Mouse (Mus musculus): ENCODE results near the gene Cc2d2b. TPM values are rescaled to one million over a fixed set of nuclear protein-coding genes. Genes with fewer than 3 reads are reported as not detected.

The Cc2d2b gene
- polyA plus RNA-seq, 1 experiment from 2014 or later = 0.35 TPM

GRCm38 (mm10) chr19:40736680-40737512 lies 11.7 kb upstream of the Cc2d2b start:
- no peaks in the 10 kb centered on the region for H3K9me3 ChIP-seq (replicated peaks; ENCODE audit: control insufficient read depth, low read length)
- no peaks in the 10 kb centered on the region for H3K36me3 ChIP-seq (ENCODE audit: control insufficient read depth, insufficient read depth, low read length)
- no peaks in the 10 kb centered on the region for H3K27me3 ChIP-seq (ENCODE audit: control insufficient read depth, insufficient read depth, low read length)
- no peak overlapping the region for H3K27ac ChIP-seq (ENCODE audit: low read length)
- no peaks in the 10 kb centered on the region for H3K4me1 ChIP-seq (ENCODE audit: control insufficient read depth, insufficient read depth, low read length)
- H3K4me2 ChIP-seq (ENCODE audit: low read depth, low read length) = peak overlapping the region; percentile 47
- 28% methylated on average over 17 of the region's 17 CpGs for WGBS
- peak overlapping the region; percentile 22 for H3K4me3 ChIP-seq (replicated peaks; ENCODE audit: low read length)
- peak overlapping the region; percentile 63 for H3K9ac ChIP-seq (ENCODE audit: low read length)
- peak; percentile 85; the same call in 1 of the 2 replicates for ATAC-seq (ENCODE audit: insufficient read depth, low FRiP score)

- ATAC-seq (ENCODE audit: insufficient read depth, low FRiP score) = no peak
- peak overlapping the region; percentile 47 for H3K4me2 ChIP-seq (ENCODE audit: low read depth, low read length)
- no peaks in the 10 kb centered on the region for H3K27me3 ChIP-seq (ENCODE audit: control insufficient read depth, insufficient read depth, low read length)
- no peaks in the 10 kb centered on the region for H3K4me1 ChIP-seq (ENCODE audit: control insufficient read depth, insufficient read depth, low read length)
- no peak overlapping the region for H3K27ac ChIP-seq (ENCODE audit: low read length)
- no peak overlapping the region for H3K4me3 ChIP-seq (replicated peaks; ENCODE audit: low read length)
- no peaks in the 10 kb centered on the region for H3K9me3 ChIP-seq (replicated peaks; ENCODE audit: control insufficient read depth, low read length)
- WGBS = 58% methylated on average over 5 of the region's 5 CpGs
- no peaks in the 10 kb centered on the region for H3K36me3 ChIP-seq (ENCODE audit: control insufficient read depth, insufficient read depth, low read length)
- no peak overlapping the region for H3K9ac ChIP-seq (ENCODE audit: low read length)
These were observed 10.9 kb upstream of the Cc2d2b start for GRCm38 (mm10) chr19:40737613-40738012.

- no peaks in the 10 kb centered on the region for H3K27me3 ChIP-seq (ENCODE audit: control insufficient read depth, insufficient read depth, low read length)
- H3K4me1 ChIP-seq (ENCODE audit: control insufficient read depth, insufficient read depth, low read length) = no peaks in the 10 kb centered on the region
- H3K9ac ChIP-seq (ENCODE audit: low read length) = no peak overlapping the region
- ATAC-seq (ENCODE audit: insufficient read depth, low FRiP score) = 0 out of 2 replicates have a peak, but pooled peaks have one; percentile 21
- H3K27ac ChIP-seq (ENCODE audit: low read length) = no peak overlapping the region
- 80% methylated on average over 13 of the region's 13 CpGs for WGBS
- no peak overlapping the region for H3K4me3 ChIP-seq (replicated peaks; ENCODE audit: low read length)
- no peaks in the 10 kb centered on the region for H3K9me3 ChIP-seq (replicated peaks; ENCODE audit: control insufficient read depth, low read length)
- H3K4me2 ChIP-seq (ENCODE audit: low read depth, low read length) = no peak overlapping the region
- H3K36me3 ChIP-seq (ENCODE audit: control insufficient read depth, insufficient read depth, low read length) = no peaks in the 10 kb centered on the region
These were observed 9.7 kb upstream of the Cc2d2b start for GRCm38 (mm10) chr19:40738683-40739324.

GRCm38 (mm10) chr19:40746603-40747002 lies 1.9 kb upstream of the Cc2d2b start:
- 45% methylated on average over 4 of the region's 4 CpGs for WGBS
- no peaks in the 10 kb centered on the region for H3K27me3 ChIP-seq (ENCODE audit: control insufficient read depth, insufficient read depth, low read length)
- H3K27ac ChIP-seq (ENCODE audit: low read length) = no peak overlapping the region
- no peak overlapping the region for H3K4me2 ChIP-seq (ENCODE audit: low read depth, low read length)
- no peaks in the 10 kb centered on the region for H3K4me1 ChIP-seq (ENCODE audit: control insufficient read depth, insufficient read depth, low read length)
- no peaks in the 10 kb centered on the region for H3K36me3 ChIP-seq (ENCODE audit: control insufficient read depth, insufficient read depth, low read length)
- no peaks in the 10 kb centered on the region; the same call in 1 of the 2 replicates for H3K9me3 ChIP-seq (replicated peaks; ENCODE audit: control insufficient read depth, low read length)
- ATAC-seq (ENCODE audit: insufficient read depth, low FRiP score) = no peak
- H3K9ac ChIP-seq (ENCODE audit: low read length) = no peak overlapping the region
- H3K4me3 ChIP-seq (replicated peaks; ENCODE audit: low read length) = no peak overlapping the region

GRCm38 (mm10) chr19:40754311-40754710 lies 5.8 kb downstream of the Cc2d2b start:
- no peaks in the 10 kb centered on the region for H3K36me3 ChIP-seq (ENCODE audit: control insufficient read depth, insufficient read depth, low read length)
- no peaks in the 10 kb centered on the region for H3K9me3 ChIP-seq (replicated peaks; ENCODE audit: control insufficient read depth, low read length)
- H3K4me1 ChIP-seq (ENCODE audit: control insufficient read depth, insufficient read depth, low read length) = no peaks in the 10 kb centered on the region
- ATAC-seq (ENCODE audit: insufficient read depth, low FRiP score) = no peak
- H3K27me3 ChIP-seq (ENCODE audit: control insufficient read depth, insufficient read depth, low read length) = no peaks in the 10 kb centered on the region
- H3K4me3 ChIP-seq (replicated peaks; ENCODE audit: low read length) = no peak overlapping the region
- H3K27ac ChIP-seq (ENCODE audit: low read length) = no peak overlapping the region
- H3K4me2 ChIP-seq (ENCODE audit: low read depth, low read length) = no peak overlapping the region
- WGBS = 71% methylated on average over 2 of the region's 2 CpGs
- no peak overlapping the region for H3K9ac ChIP-seq (ENCODE audit: low read length)

GRCm38 (mm10) chr19:40760071-40760470 lies 11.5 kb downstream of the Cc2d2b start:
- Histone ChIP-seq H3K4me1 (ENCODE audit: control insufficient read depth, insufficient read depth, low read length) (0 out of 2 replicates have a peak, but pooled peaks cover 4% of the 10 kb centered on the region), H3K9me3 (replicated peaks; ENCODE audit: control insufficient read depth, low read length) (no peaks in the 10 kb centered on the region), H3K27ac (ENCODE audit: low read length) (no peak overlapping the region), H3K9ac (ENCODE audit: low read length) (no peak overlapping the region), H3K4me3 (replicated peaks; ENCODE audit: low read length) (no peak overlapping the region), H3K27me3 (ENCODE audit: control insufficient read depth, insufficient read depth, low read length) (no peaks in the 10 kb centered on the region), H3K36me3 (ENCODE audit: control insufficient read depth, insufficient read depth, low read length) (no peaks in the 10 kb centered on the region), H3K4me2 (ENCODE audit: low read depth, low read length) (no peak overlapping the region)
- ATAC-seq (ENCODE audit: insufficient read depth, low FRiP score) = no peak
- 74% methylated on average over 2 of the region's 2 CpGs for WGBS

- H3K36me3 ChIP-seq (ENCODE audit: control insufficient read depth, insufficient read depth, low read length) = no peaks in the 10 kb centered on the region
- no peaks in the 10 kb centered on the region for H3K9me3 ChIP-seq (replicated peaks; ENCODE audit: control insufficient read depth, low read length)
- peak overlapping the region; percentile 66 for H3K4me2 ChIP-seq (ENCODE audit: low read depth, low read length)
- no peaks in the 10 kb centered on the region for H3K27me3 ChIP-seq (ENCODE audit: control insufficient read depth, insufficient read depth, low read length)
- H3K9ac ChIP-seq (ENCODE audit: low read length) = peak overlapping the region; percentile 63
- WGBS = 26% methylated on average over 22 of the region's 22 CpGs
- H3K4me3 ChIP-seq (replicated peaks; ENCODE audit: low read length) = peak overlapping the region; percentile 44
- peak; percentile 58 for ATAC-seq (ENCODE audit: insufficient read depth, low FRiP score)
- H3K4me1 ChIP-seq (ENCODE audit: control insufficient read depth, insufficient read depth, low read length) = 0 out of 2 replicates have a peak, but pooled peaks cover 4% of the 10 kb centered on the region
- no peak overlapping the region for H3K27ac ChIP-seq (ENCODE audit: low read length)
These were observed 13.6 kb downstream of the Cc2d2b start for GRCm38 (mm10) chr19:40762023-40762759.

- H3K36me3 ChIP-seq (ENCODE audit: control insufficient read depth, insufficient read depth, low read length) = no peaks in the 10 kb centered on the region
- H3K9me3 ChIP-seq (replicated peaks; ENCODE audit: control insufficient read depth, low read length) = no peaks in the 10 kb centered on the region
- no peak overlapping the region for H3K9ac ChIP-seq (ENCODE audit: low read length)
- no peak overlapping the region for H3K4me2 ChIP-seq (ENCODE audit: low read depth, low read length)
- no peak overlapping the region for H3K27ac ChIP-seq (ENCODE audit: low read length)
- 0 out of 2 replicates have a peak, but pooled peaks cover 4% of the 10 kb centered on the region for H3K4me1 ChIP-seq (ENCODE audit: control insufficient read depth, insufficient read depth, low read length)
- no peak for ATAC-seq (ENCODE audit: insufficient read depth, low FRiP score)
- WGBS = 68% methylated on average over 2 of the region's 2 CpGs
- no peaks in the 10 kb centered on the region for H3K27me3 ChIP-seq (ENCODE audit: control insufficient read depth, insufficient read depth, low read length)
- H3K4me3 ChIP-seq (replicated peaks; ENCODE audit: low read length) = no peak overlapping the region
These were observed 18.6 kb downstream of the Cc2d2b start for GRCm38 (mm10) chr19:40767189-40767588.
